Mouse (Mus musculus) ovary, postnatal 10 days (tissue): ENCODE data around the gene Pde11a.

Source experiments
- DNase-seq: peaks from one replicate; pipeline ENCODE4 v3.0.0; 2022; ENCODE audit warnings: low spot score

Gene Pde11a

DNA sequence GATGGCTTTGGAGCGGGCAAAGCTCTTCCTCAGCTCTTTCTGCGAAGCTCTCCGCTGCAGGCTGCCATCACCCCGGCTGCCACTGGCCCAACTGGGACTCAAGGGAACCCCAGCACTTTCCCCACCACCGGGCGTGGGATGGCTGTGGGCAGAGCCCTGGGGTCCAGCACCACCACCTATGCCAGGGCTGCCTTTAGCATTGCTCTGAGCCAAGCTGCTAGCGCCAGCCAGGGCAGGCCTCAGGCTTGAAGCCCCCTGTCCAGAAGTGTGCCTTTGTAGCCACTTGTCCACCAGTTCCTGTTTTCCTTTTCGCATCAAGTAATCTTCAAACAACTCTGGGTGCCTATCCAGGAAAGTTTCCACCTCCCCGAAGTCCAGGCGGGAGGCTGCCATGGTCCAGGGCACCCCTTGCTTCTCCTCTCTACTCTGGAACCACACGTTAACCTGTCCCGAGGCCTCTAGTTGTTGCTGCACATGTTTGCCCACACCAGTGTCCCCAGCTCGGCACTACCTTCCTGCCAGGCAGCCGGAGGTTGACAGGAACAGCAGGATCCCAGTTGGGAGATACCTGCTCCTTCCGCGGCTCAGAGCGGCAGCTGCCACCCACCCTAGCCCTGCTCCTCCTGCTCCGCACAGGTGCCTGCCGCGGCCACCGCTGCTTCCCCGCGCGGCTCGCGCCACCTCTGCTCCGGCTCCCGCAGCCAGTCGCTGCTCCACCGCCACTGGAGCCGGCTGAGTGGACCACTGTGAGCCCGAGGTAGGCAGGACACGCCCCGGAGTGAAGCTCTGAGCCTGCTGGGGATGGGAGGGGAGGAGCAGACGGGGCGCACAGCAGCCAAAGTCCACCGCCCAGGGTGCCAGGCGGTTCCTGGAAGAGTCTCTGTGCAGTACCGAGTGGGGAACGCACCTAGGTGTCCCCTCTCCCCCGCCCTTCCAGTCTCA is at the start of gene Pde11a:
Gene Pde11a (minus strand): TSS at position 560 of the 942 bp plus-strand sequence.
- DNase-seq: peak; percentile 10

DNA sequence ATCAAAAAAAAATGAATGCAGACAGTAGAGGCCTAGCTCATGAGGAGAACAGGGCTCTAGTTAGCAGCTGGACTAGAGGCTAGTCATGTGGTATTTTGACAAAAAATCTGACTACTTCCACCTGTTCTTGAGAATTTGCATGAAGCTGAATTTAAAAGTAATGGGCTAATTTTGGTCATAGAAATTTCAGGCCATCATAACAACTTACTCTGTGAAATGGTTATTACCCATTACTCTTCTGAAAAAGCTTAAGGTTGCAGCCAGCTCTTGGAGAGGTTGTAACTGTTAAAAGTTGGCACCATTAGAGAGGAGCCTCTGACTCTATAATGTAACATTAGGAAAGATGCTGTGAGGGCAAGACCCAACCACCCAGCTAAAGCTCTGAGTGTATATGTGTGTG is 48.0 kb upstream of the Pde11a start:
- no peak for DNase-seq

DNA sequence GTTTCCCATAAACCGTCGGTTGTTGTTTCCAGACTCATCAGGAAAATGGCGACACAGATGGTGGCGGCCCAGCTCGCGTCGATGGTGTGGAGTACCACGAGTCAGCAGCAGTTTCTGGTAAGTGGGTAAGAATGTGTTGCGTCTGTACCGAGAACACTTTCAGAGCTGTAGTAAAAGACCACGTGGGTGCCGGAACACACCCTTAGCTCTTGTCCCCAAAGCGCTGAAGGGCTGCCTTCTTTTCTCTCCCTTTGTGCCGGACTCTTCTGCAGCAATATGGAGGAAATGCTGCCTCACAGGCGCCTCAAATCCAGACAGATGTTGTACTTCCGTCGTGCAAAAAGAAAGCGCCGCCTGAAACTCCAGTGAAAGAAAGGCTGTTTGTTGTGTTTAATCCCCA is 40.1 kb upstream of the Pde11a start:
- DNase-seq: no peak

DNA sequence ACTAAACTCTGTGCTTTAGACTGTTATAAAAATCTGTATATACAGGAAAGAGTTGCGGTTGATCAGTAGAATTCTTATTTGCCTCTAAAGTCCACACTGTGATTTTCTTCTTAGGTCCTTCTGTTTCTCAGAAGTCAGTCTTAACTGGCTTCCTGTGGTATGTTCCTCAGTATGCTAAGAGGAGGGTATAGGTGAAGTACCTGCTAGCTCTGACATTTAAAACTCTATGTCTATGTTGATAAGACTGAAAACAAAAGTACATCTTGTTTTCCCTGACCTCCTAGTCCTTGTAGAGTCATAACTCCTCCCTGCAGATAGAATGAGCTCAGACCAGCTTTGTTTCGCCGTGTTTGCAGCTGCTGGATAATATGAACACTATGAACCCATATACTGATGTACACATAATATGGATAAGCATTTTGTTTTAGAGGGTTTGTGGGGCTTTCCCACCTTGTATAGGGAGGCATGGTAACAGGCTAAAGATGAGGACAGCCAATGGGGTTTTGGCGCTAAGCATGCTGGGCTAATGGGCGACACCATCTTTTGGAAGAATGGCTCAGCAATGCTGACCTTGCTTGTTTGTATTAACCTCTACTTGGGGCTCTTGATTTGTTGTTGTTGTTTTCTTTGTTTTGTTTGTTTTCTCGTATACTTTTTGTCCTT is 36.1 kb upstream of the Pde11a start:
- DNase-seq: no peak

DNA sequence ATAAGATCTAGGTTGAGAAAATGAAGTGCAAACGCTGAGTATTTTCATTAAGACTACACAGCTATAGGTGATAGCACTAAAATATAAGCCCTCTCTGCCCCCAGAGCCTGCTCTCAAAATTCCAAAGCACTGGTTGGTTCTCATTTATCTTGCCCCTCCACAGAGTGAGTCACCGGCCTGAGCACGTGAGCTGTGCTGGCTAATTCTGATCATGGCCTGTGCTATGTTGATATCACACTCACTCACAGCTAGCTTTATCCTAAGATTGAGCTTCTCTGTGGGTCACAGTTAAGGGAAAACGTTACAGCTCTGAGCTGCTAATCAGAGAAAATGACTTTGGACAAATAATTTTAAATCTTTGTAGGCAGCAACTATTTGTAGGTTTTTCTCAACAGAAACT is 33.7 kb upstream of the Pde11a start:
- no peak for DNase-seq

DNA sequence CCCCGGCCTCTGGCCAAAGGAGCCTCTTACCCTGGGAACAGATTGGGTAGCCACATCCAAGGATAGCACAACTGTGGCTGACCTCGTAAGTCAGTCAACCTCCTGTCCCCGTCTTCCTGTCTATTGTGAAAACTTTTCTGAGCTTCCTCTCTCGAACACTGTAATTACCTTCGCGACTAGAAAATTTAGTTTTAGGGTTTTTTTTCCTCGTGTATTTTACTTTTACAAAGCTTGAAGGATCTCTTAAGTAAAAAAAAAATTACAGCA is 32.0 kb upstream of the Pde11a start:
- no peak for DNase-seq

DNA sequence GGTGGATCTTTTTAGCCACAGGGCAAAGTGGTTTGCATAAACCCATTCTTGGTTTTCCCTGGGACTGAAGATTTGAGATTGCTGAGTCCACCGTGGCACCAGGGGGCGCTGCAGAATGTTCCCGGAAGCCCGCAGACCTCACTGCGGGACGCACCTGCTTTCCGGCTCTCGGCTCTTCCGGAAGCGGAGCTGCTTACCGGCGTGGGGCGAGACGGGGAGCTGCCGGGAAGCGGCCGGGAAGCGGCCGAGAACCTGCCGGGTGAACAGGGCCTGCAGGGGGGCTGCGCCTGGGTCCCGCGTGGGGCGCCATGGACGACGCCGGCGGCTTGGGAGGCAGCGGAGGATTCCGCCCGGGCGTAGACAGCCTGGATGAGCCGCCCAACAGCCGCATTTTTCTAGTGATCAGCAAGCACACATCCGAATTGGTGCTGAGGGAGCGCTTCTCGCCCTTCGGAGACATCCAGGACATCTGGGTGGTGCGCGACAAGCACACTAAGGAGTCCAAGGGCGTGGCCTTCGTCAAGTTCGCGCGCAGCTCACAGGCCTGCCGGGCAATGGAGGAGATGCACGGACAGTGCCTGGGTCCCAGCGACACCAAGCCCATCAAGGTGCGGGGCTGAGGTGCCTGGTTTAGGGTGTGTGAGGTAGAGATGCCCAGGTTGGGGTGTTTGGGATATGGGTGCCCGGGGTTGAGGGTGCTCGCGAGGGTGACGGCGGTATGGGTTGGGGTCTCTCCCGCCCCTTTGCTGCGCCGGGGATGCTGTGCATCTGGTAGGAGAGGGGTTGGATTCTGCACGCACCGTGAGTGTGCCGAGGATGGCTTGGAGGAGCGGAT is 31.5 kb upstream of the Pde11a start, which contains the start of gene Rbm45:
Gene Rbm45 (plus strand): TSS at position 164 of the 835 bp plus-strand sequence.
- DNase-seq: peak; percentile 55

DNA sequence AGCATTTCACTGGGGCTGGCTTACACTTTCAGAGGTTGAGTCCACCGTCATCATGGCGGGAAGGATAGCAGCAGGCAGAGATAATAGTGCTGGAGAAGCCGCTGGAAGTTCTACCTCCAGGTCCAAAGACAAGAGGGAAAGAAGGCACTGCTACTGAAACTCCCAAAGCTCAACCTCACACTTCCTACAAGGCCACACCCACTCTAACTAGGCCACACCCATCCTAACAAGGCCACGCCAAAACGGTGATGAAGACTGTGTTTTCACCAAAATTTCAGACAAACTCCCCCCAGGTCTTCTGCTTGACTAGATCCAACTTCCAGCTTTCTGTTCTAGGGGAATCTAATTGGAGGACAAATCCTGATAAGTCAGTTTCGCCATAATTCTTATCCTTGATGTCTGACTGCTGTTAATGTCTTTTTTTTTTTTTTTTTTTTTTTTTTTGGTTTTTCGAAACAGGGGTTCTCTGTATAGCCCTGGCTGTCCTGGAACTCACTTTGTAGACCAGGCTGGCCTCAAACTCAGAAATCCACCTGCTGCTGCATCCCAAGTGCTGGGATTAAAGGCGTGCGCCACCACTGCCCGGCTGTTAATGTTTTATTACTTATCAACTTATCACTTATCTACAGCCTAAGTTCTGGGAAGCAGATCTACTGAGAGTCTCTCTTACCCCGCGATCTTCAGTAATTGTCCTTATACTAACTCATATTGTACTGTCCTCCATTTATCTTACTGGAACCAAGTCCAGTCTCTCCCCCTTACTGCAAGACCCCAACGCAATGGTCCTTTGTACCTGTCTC is 30.5 kb upstream of the Pde11a start:
- DNase-seq: no peak

DNA sequence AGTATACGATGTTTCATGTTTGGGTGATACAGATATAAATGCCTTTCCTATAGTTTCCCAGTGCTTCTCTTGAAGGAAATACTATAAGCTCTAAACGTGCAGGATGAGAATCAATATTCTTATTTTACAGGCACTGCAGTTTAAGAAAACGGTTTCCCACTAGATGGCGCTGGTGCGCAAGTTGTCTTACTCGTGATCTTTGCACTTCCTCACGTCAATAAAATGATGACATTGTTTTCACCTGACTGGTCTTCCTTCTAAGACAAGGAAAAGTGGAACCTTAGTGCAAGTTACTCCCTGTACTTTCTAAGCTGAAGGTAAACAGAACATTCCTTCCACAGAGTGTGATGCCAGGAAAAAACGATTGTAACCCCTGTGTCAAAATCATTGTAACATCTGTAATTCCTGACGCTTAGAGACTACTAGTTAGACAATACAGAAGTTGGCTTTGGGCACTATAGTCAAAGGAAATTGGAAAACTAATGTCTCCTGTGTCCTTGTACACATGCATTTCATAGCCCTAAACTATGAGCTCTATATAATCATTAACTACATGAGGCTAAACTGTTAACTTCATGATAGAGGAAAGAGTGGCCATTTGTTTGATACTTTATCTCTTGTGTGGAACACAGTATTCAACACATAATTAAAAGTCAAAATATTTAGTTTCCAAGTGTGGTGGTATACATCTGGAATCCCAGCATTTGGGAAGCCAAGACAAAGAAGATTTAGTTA is 28.8 kb upstream of the Pde11a start:
- DNase-seq: peak; percentile 56

DNA sequence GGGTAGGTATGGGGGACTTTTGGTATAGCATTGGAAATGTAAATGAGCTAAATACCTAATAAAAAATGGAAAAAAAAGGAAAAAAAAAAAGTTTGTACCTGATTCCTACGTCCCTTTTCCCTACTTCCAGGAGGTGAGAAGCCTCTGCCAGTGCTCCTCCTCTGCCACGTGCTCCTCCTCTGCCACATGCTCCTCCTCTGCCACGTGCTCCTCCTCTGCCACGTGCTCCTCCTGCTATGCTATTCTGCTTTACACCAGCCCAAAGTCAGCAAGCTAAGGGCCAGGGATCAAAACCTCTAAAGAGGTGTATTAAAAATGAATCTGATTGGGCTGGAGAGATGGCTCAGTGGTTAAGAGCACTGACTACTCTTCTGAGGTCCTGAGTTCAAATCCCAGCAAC is 27.2 kb upstream of the Pde11a start:
- DNase-seq: no peak

DNA sequence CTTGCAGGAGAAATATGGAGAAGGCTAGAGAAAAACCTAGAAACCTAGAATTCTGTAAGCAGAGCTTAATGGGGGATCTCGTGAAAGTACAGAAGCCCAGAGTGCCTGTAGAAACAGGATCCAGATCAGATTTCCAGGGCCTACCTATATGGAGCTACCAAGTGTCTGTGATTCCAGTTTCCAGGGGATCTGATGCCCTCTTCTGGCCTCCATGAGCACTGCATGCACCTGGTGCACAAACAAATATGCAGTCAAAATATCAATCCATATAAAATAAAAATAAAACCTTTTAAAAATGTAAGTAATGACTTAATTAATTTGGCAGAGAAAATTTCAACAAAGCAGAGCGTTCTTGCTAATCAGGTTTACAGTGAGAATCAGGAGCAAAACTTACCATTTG is 23.5 kb upstream of the Pde11a start:
- no peak for DNase-seq

DNA sequence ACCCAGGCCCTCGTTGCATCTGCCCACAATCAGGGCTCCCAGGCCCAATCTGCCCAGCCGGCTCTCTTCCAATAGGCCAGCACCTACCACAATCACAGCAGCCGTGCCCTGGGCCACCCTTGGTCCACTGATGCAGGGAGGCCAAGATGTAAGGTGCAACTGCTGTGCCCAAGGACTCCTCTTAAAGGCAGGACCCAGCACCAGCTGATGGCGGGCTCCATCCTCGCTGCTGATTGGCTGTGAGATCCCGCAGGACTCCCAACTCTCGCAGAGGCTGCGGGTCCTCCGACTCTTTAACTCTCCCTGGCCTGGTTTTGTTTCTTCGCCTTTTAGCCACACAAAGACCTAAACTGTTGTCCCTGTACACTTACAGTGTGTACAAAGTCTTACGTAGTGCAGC is 21.7 kb upstream of the Pde11a start, which contains the start of gene Cyct:
Gene Cyct (minus strand): TSS at position 225 of the 400 bp plus-strand sequence.
- DNase-seq: no peak

DNA sequence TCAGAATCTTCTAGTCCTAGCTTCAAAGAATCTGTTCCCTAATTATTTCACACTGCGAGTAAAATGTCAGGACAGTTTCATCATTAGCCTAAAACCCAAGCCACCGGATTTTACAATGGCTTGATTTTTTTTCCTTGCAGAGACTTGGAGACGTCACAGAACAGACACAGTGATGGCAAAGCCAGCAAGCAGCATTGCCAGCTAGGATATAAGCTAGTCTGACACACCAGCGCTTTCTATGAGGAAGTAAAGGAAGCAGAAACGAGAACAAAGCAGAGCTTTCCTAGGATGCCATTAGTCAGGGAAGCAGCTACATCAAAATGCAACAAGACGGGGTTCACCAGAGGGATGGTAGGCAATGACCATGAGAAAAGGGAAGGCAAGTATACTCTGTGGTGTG is 9.3 kb upstream of the Pde11a start:
- no peak for DNase-seq

DNA sequence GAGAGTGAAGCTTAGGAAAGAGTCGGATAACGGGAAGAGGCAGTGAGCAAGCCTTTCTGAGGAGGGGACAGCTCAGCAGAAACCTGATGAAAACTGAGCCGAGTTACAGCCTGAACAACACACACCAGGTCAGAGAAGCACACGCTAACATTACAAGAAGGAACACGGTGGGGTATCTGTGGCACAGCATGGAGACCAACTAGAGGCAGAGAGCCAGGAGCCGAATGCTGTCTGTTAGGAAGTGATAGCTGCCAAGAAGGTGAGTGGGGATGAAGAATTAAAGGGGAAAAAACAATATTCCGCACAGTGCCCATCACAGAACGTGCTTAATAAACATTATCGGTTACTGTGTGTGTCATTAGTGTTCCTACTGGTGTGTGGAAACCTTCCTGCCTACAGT is 3.6 kb upstream of the Pde11a start:
- no peak for DNase-seq

DNA sequence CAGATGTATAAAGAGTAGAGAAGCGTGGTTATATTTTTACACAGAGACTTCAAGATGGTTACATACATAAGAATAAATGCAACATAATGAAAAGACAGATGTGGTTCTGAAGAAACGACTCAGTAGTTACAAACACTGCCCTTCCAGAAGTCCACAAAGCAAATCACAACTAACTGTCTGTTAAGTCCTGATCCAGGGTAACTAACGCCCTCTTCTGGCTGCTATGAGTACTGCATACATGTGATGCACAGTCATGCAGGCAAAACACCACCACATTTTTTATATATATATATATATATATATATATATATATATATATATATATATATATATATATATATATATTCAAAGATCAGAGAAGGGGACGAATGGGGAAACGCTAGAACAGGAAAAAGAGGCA is 4.0 kb downstream of the Pde11a start:
- DNase-seq: no peak

DNA sequence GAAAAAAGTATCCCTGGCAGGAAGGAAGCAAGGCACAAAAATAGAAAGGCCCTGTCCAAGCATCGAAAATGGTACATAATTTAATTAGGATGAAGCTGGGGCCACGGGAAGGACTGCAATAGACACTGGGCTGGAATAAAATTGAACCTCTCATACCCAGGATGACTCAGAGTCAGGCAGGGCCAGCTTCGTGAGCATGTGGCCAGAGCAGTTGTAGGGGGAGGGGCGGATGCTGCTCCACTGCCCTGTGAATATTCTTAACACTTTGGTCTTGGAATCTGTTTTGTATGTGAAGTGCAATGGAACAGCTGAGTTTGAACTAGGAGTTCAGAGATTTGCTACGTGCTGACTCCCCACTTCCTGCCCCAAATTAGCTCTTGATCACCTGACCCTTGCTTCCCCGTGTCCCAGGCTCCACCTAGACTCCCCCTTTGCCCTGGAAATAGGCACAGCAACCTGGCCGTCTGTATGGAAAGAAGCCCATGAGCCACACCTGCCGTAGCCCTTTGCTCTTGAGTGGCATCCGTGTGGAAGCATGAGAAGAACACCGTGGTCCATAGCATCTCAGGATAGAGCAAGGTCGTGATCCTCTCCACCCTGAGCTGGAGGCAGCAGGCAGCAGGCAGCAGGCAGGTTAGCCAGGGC is 6.3 kb downstream of the Pde11a start:
- DNase-seq: no peak

DNA sequence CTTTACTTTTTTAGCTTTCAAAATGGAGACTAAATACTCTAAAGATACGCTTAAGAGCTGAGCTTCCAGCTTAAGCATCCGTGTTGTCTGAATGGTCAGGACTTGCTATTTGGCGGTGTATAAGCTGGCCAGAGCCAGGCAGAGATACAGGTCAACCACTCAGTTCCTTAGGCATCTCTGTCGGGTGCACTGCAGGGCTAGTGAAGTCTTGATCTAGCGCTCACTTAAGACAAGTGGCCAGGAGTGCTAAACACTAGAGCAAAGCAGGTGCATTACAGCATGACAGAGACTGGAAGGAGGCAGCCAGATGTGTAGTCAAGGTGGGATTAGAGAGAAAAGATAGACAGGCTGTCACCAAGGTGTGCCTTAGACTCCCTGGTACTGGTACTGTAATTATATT is 8.5 kb downstream of the Pde11a start:
- DNase-seq: no peak

DNA sequence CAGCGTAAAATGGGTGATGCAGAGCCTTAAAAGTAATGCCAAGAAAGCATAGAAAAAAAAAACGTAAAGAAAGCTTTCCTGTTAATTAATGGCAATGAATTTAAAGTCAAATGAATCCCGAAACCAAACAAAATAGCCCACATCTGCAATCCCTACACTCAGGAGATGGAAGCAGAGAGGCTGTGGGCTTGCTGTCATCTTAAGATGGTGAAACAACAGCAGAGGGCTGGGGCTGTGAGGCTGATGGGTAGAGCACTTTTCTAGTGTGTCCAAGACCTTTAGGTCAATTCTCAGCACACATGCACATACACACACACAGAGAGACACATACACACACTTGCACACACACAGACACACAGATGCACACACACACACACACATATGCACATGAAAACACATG is 12.4 kb downstream of the Pde11a start:
- no peak for DNase-seq

DNA sequence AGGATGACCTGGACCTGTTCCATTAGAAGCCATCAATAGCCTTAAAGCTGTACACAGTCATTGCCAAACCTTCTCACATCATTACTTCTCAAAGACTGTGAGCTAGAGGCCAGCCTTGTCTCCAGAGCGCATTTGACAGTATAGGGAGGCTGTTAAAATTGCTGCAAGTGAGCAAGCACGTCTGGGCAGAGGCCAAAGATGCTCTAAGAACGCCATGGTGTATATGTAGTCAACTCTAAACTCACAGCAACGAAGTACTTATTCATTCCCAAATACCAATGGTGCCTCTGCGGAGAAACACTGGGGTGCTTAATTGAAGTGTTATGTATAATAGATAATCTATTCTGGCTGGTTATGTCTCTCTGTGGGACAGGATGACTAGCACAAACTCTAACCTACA is 14.1 kb downstream of the Pde11a start:
- DNase-seq: no peak

DNA sequence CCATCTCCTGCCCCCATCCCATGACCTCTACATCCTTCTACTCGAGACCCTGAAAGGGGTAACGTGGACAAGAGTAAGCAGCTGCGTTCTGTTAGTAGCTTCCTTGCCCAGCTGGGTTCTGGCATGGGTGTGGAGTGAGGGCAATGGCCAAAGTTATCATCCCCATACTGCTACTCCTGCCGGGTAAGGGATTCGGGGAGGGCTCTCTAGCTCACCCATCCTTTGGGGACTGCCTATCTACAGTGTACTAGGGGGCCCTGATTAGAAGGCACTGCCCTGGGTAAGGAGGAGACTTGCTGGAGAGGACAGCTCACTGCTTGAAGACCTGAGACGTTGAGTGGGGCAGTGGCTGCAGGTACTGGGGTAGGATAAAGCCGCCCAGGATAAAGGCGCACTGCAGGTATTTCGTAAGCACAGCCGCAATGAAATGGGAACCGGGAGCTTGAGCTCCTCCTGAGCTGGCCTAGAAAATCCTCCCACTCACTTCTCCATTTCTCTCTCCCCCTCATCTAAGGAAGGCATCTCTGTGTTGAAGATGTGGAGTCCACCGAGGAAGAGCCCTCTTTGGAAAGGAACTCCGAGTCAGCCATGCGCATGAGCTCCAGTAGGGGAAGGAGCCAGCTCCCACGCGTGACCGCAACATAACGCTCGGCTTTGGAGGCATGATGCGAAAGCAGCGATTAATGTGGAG is 15.2 kb downstream of the Pde11a start:
- no peak for DNase-seq
